Mouse (Mus musculus) liver, embryonic 14 days (tissue): ENCODE results near the gene Olfr456. TPM values are rescaled to one million over a fixed set of nuclear protein-coding genes. Genes with fewer than 3 reads are reported as not detected.

ENCODE experiments used
- polyA plus RNA-seq: library from polyadenylated mRNA; depleted of rRNA; stranded (reverse); fragments of >200 nt; gene quantifications from 2 replicates; pipeline ENCODE4 v1.2.3, GENCODE M21; 2012; rRNA removed

Olfr456 gene
- not detected in 2 replicates for polyA plus RNA-seq

GRCm38 (mm10) chr6:42487114-42487513 is at the start of gene Olfr456:
TSS of gene Olfr456 (minus strand) at chr6:42487214.

GRCm38 (mm10) chr6:42476235-42476634 is 10.8 kb downstream of the Olfr456 start, which contains the start of gene Olfr457:
TSS of gene Olfr457 (minus strand) at chr6:42476335.

GRCm38 (mm10) chr6:42465096-42465495 is 21.9 kb downstream of the Olfr456 start, which contains the start of gene Olfr458:
TSS of gene Olfr458 (minus strand) at chr6:42465196.

Other genes starting within 250 kb of the Olfr456 start
- 4.6 and 5.2 TPM in 2 replicates for gene Gstk1, start 241.3 kb downstream of the Olfr456 start, polyA plus RNA-seq
- 0.05 TPM in 1 of 2 replicates, not detected in the other for gene Tmem139, start 225.2 kb downstream of the Olfr456 start, polyA plus RNA-seq
- gene Casp2, start 222.2 kb downstream of the Olfr456 start, polyA plus RNA-seq = 26.3 and 29.7 TPM in 2 replicates
- gene Clcn1, start 200.5 kb downstream of the Olfr456 start, polyA plus RNA-seq = 0.20 and 0.26 TPM in 2 replicates
- 0.06 and 0.08 TPM in 2 replicates for gene Fam131b, start 162.6 kb downstream of the Olfr456 start, polyA plus RNA-seq
- 22.2 and 28.6 TPM in 2 replicates for gene Zyx, start 137.6 kb downstream of the Olfr456 start, polyA plus RNA-seq
- 3.7 and 4.0 TPM in 2 replicates for gene Epha1, start 113.9 kb downstream of the Olfr456 start, polyA plus RNA-seq
- gene Tas2r143, start 87.0 kb downstream of the Olfr456 start, polyA plus RNA-seq = not detected in 2 replicates
- gene Tas2r135, start 81.8 kb downstream of the Olfr456 start, polyA plus RNA-seq = not detected in 2 replicates
- gene Tas2r126, start 52.7 kb downstream of the Olfr456 start, polyA plus RNA-seq = not detected in 2 replicates
- gene Olfr458, start 22.0 kb downstream of the Olfr456 start, polyA plus RNA-seq = not detected in 2 replicates
- not detected in 2 replicates for gene Olfr457, start 10.9 kb downstream of the Olfr456 start, polyA plus RNA-seq
- gene Olfr455, start 60.4 kb upstream of the Olfr456 start, polyA plus RNA-seq = not detected in 2 replicates
- not detected in 2 replicates for gene Tcaf3, start 110.5 kb upstream of the Olfr456 start, polyA plus RNA-seq
- 0.08 and 0.13 TPM in 2 replicates for gene Tcaf2, start 158.0 kb upstream of the Olfr456 start, polyA plus RNA-seq
- 2.2 TPM in 2 replicates for gene Tcaf1, start 222.9 kb upstream of the Olfr456 start, polyA plus RNA-seq